Mouse (Mus musculus): ENCODE results near the gene Galnt18. TPM values are rescaled to one million over a fixed set of nuclear protein-coding genes. Genes with fewer than 3 reads are reported as not detected.

Galnt18 gene
- polyA plus RNA-seq, 1 experiment from 2014 or later: 18.8 TPM

DNA sequence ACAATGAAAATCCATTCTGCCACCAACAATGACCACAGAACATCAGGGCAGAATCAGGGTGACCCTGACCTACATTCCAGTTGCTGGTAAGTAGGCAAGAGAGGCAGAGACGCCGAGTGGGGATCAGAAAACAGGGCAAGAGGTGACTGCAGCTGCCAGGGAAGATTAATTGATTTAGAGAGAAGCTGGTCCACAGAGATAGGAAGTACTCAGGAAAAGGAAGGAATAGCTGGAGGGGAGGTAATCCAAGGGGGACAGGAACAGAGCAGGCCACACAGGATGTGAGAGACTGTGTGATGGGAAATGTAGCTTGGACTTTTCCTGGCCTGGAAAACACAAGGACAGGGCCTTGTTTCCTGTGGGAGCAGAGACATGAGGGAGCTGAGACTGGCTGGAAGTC lies 52.8 kb downstream of the Galnt18 start:
- WGBS: 50% methylated on average over 2 of the region's 2 CpGs
- ATAC-seq (ENCODE audit: low FRiP score, low read depth): no peak
- no peaks in the 10 kb centered on the region for H3K36me3 ChIP-seq

DNA sequence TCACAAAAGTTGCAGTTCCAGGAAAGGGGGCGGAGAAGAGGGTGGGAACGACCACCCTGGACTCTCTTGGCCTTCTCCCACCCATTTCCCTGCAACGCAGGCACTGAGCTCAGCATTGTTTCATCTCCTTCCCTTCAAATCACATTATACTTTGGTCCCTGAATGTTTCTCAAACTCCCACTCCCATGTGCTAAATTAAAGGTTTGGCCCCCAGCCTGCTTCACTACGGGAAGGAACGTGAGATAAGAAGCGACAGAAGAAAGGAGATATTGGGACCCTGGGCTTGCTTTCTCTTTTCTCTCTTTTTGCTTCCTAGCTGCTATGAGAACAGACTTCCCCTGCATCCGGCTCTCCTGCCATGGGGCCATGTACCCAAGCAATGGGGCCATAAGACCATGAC lies 55.0 kb downstream of the Galnt18 start:
- ATAC-seq (ENCODE audit: low FRiP score, low read depth): no peak
- Histone ChIP-seq H3K4me3 (no peak overlapping the region), H3K36me3 (no peaks in the 10 kb centered on the region), H3K9me3 (no peaks in the 10 kb centered on the region), H3K27ac (no peak overlapping the region), H3K27me3 (no peaks in the 10 kb centered on the region), H3K9ac (no peak overlapping the region), H3K4me1 (peaks cover 19% of the 10 kb centered on the region), H3K4me2 (replicated peaks) (no peak overlapping the region)
- 71% methylated on average over 7 of the region's 7 CpGs for WGBS

More for the DNA sequence above, 52.8 kb downstream of the Galnt18 start:
- Histone ChIP-seq H3K27me3 (no peaks in the 10 kb centered on the region), H3K4me3 (no peak overlapping the region), H3K4me1 (no peaks in the 10 kb centered on the region), H3K4me2 (replicated peaks) (no peak overlapping the region), H3K27ac (no peak overlapping the region), H3K9me3 (no peaks in the 10 kb centered on the region), H3K9ac (no peak overlapping the region)

DNA sequence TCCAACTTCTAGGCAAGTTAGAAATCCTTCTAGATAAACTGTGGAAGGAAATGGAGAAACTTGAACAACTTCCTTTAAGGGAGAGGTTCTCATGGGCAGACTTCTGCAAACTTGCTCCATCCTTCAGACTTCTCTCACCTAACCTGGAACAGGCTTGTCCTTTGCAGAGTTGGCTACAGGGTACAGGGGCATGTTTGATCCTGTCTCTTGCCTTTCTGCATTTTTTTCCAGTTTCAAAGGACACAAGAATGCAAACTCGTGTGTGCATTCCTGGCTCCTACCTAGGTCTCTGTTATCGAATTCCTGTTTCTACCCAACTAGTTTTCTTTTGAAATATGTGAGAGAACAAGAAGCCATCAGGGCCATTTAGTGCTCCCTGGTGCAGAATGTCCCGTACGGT lies 55.8 kb downstream of the Galnt18 start:
- no peak for ATAC-seq (ENCODE audit: low FRiP score, low read depth)

DNA sequence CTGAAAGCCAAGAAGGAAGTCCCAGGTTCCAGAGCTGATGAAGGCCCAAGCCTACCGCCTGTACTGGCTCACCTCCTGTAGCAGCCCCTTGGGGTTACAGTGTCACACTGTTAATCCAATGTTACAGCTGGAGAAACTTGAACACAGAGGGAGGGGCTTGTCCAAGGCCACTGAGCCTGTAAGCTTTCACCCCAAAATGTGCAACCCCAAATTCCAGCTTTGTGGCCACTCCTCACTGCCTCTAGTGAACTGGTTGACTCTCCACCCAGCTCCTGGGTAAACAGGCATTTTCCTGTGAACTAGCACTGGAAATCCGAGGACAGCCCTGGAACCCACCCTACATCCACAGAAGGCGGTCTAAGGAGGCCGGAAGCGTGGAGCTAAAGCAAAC lies 58.5 kb downstream of the Galnt18 start:
- Histone ChIP-seq H3K4me3 (no peak overlapping the region), H3K27me3 (no peaks in the 10 kb centered on the region), H3K36me3 (no peaks in the 10 kb centered on the region), H3K9me3 (no peaks in the 10 kb centered on the region), H3K9ac (no peak overlapping the region), H3K4me2 (replicated peaks) (no peak overlapping the region), H3K27ac (peak overlapping the region; percentile 52; the same call in 1 of the 2 replicates), H3K4me1 (peaks cover 22% of the 10 kb centered on the region)
- whole genome bisulfite sequencing: 77% methylated on average over 5 of the region's 5 CpGs
- ATAC-seq (ENCODE audit: low FRiP score, low read depth): no peak

More for the DNA sequence above, 55.8 kb downstream of the Galnt18 start:
- H3K9ac ChIP-seq: no peak overlapping the region
- H3K4me1 ChIP-seq: peaks cover 22% of the 10 kb centered on the region
- 60% methylated on average over 4 of the region's 4 CpGs for WGBS
- no peak overlapping the region for H3K27ac ChIP-seq
- no peaks in the 10 kb centered on the region for H3K9me3 ChIP-seq
- no peak overlapping the region for H3K4me2 ChIP-seq (replicated peaks)
- H3K36me3 ChIP-seq: no peaks in the 10 kb centered on the region
- no peak overlapping the region for H3K4me3 ChIP-seq
- no peaks in the 10 kb centered on the region for H3K27me3 ChIP-seq

DNA sequence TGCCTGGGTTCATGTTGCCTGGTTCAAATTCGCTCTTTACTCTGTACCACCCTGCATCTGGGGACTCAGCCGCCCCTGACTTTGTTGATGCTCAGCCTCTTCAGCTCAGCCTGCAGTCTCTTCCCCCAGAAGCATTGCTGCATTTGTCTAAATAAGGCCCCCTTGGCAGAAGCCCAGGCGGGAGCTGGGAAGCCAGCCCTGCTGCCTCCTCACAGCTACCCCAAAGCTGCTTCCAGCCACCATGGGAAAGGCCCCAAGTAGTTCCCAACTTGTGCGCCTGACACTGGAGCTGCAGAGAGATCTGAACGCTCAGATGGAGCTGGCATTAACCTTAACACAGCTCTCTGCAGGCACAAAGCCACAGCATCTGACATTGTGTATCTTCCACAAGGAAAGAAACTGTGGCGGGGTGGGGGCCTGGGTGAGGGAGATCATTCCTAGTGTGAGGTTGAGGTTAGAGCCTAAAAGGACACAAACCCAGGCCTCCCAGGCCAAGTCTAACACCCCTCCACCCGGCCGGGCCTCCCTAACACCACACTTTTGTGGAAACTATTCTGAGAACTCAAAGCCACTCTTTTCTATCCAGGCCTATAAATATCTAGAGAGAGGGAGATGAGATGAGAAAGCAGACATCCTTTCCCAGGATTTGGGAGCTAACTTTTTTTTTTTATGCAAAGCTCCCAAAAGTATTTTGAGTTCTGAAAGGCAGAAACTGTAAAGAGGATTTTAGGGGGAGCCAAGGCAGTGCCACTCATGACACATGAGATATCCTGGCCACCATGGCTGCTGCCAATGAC lies 59.1 kb downstream of the Galnt18 start:
- H3K9ac ChIP-seq: peak overlapping the region; percentile 43; the same call in 1 of the 2 replicates
- 66% methylated on average over 8 of the region's 8 CpGs for WGBS
- H3K4me1 ChIP-seq: peaks cover 22% of the 10 kb centered on the region
- no peaks in the 10 kb centered on the region for H3K27me3 ChIP-seq
- H3K4me2 ChIP-seq (replicated peaks): no peak overlapping the region
- no peaks in the 10 kb centered on the region for H3K36me3 ChIP-seq
- H3K9me3 ChIP-seq: no peaks in the 10 kb centered on the region
- peak overlapping the region; percentile 52; the same call in 1 of the 2 replicates for H3K27ac ChIP-seq
- ATAC-seq (ENCODE audit: low FRiP score, low read depth): no peak
- no peak overlapping the region for H3K4me3 ChIP-seq

DNA sequence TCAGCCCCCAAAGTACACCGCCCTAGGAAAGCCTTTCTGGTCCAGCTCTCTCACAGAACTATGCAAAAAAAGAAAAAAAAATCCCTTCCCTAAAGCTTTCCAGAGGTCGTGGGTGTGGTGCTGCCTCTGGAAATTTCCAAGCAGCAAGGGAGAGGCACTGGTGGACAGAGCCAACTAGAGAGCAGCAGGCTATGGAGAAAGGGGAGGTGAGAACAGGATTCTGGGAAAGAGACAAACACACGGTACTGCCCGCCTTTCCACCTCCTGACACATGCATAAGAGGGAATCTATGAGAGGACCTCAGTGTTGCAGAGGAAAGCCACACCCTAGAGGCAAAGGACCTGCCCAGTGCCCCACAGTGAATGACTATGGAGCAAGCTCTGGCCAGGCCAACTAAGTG lies 60.9 kb downstream of the Galnt18 start:
- WGBS: 70% methylated on average over 4 of the region's 4 CpGs
- no peak for ATAC-seq (ENCODE audit: low FRiP score, low read depth)
- H3K36me3 ChIP-seq: no peaks in the 10 kb centered on the region

DNA sequence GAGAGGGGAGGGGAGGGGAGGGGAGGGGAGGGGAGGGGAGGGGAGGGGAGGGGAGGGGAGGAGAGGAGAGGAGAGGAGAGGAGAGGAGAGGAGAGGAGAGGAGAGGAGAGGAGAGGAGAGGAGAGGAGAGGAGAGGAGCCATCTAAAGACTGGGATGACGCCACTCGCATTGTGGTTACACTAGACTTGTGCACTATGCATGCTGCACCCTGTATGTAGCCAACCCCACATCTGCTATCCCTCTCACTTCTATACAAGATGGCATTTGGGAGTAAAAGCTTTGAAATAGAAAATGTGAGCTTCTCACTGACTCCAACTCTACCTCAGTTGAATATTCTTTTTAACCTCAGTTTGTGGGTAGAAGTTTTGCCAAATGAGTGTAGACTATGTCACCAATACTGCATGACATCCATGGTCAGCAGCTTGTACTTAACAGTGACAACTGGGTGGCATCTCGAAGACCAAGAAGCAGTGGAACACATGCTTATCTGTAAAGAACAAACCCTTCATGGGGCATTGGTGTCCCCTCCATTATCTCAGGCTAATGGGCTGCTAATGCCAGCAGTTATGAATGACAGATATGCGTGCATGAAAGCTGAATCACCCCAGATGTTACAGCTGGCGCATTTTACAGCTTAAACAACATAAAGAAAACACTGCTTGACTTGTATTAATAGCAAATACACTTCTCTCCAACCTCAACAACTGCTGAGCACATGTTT lies 65.0 kb downstream of the Galnt18 start:
- 80% methylated on average over 5 of the region's 5 CpGs for WGBS
- Histone ChIP-seq H3K27me3 (no peaks in the 10 kb centered on the region), H3K4me3 (no peak overlapping the region), H3K9me3 (no peaks in the 10 kb centered on the region), H3K9ac (no peak overlapping the region), H3K4me2 (replicated peaks) (no peak overlapping the region), H3K36me3 (no peaks in the 10 kb centered on the region), H3K4me1 (peaks cover 9% of the 10 kb centered on the region; the same call in 1 of the 2 replicates), H3K27ac (no peak overlapping the region)
- ATAC-seq (ENCODE audit: low FRiP score, low read depth): no peak

More for the DNA sequence above, 60.9 kb downstream of the Galnt18 start:
- Histone ChIP-seq H3K9ac (no peak overlapping the region), H3K4me3 (no peak overlapping the region), H3K9me3 (no peaks in the 10 kb centered on the region), H3K27me3 (no peaks in the 10 kb centered on the region), H3K4me2 (replicated peaks) (no peak overlapping the region), H3K27ac (no peak overlapping the region), H3K4me1 (peaks cover 27% of the 10 kb centered on the region)

DNA sequence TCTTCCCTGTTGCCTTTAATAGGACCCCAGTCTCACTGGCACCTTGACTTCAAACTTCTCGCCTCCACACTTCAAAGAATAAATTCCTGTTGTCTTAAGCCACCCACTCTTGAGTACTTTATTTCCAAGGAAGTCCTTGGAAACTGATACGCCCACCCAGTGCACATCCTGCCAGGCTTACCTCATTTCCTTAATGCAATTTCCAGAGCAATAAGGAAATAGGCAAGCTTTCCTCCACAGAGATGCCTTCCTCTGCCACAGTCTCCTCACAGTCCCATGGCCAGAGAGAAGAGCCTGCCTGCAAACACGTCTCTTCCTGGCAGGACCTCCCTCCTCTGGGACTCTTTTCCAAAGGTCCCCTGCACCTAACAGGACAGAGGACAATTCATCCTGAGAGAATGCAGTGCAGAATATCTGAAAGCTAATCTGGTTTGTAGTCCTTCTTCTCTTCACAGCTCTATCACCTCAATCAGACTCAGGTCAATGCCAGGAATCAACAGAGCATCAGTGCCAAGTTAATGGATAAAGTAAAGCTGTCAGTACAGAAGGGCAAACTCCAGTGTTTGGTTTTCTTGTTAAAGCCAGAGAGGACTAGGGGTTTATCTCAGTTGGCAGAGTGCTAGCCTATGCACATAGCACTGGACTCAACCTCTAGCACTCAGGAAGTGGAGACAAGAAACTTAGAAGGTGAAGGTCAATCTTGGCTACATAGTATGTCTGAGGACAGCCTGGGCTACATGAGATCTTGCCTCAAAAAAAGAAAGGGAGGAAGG lies 65.8 kb downstream of the Galnt18 start:
- H3K4me2 ChIP-seq (replicated peaks): no peak overlapping the region
- WGBS: 53% methylated on average over 3 of the region's 3 CpGs
- no peak overlapping the region for H3K9ac ChIP-seq
- H3K36me3 ChIP-seq: no peaks in the 10 kb centered on the region
- ATAC-seq (ENCODE audit: low FRiP score, low read depth): no peak
- no peaks in the 10 kb centered on the region for H3K27me3 ChIP-seq
- 0 out of 2 replicates have a peak, but pooled peaks cover 6% of the 10 kb centered on the region for H3K4me1 ChIP-seq
- H3K27ac ChIP-seq: no peak overlapping the region
- no peaks in the 10 kb centered on the region for H3K9me3 ChIP-seq
- no peak overlapping the region for H3K4me3 ChIP-seq

DNA sequence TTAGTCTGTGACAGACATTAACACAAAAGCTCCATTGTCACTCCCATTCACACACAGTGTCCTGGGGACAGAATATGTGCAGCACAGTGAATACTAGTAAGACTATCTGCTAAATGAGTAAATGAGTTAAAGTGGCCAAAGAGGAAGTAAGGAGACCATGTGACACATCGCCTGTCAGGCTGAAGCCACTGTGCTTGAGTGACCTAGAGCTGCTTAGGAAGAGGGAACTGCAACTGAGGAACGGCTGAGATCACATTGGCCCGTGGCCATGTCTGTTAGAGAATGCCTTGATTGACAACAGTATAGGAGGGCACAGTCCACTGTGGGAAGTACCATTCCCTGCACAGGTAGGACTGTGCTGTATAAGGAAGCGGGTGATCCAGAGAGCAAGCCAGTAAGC lies 67.0 kb downstream of the Galnt18 start:
- WGBS: 86% methylated on average over 4 of the region's 4 CpGs
- Histone ChIP-seq H3K4me2 (replicated peaks) (no peak overlapping the region), H3K9ac (no peak overlapping the region), H3K4me1 (0 out of 2 replicates have a peak, but pooled peaks cover 6% of the 10 kb centered on the region), H3K9me3 (no peaks in the 10 kb centered on the region), H3K4me3 (no peak overlapping the region), H3K27me3 (no peaks in the 10 kb centered on the region), H3K27ac (no peak overlapping the region), H3K36me3 (no peaks in the 10 kb centered on the region)
- ATAC-seq (ENCODE audit: low FRiP score, low read depth): no peak

DNA sequence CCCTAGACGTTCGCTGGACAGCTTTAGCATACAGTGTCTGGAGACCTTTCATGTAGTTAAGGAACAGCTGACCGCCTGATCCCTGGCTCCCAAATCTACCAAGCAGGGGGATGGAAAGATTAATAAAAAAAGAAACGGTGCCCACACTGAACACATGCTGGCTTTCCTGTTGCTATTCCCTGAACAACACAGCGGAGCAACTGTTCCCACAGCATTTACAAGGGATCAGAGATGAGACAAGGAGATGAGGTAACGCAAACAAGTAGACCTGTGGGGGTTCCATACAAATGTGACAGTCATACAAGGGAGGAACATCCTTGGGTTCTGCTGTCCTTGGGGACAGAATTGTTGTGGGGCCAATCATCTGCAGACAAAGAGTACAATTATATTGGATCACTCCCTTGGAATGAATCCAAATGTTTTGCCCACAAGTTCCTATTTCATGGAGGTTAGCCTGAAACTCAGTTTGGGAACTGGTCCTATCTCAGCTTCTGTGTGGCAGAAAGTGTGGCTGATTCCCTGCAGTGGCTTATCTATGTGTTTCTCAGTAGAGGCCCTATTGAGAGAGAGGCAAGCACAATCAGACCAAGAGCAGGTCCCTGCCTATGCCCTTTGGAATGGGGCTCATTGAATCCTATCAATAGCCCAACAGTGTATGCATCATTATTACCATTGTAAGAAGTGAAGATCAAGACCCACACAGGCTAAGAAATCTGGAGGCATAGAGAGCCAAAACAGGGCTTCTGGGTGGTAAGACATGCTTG lies 68.5 kb downstream of the Galnt18 start:
- Histone ChIP-seq H3K27me3 (no peaks in the 10 kb centered on the region), H3K36me3 (no peaks in the 10 kb centered on the region), H3K9me3 (no peaks in the 10 kb centered on the region), H3K4me3 (no peak overlapping the region), H3K9ac (no peak overlapping the region), H3K27ac (no peak overlapping the region), H3K4me1 (0 out of 2 replicates have a peak, but pooled peaks cover 6% of the 10 kb centered on the region), H3K4me2 (replicated peaks) (no peak overlapping the region)
- ATAC-seq (ENCODE audit: low FRiP score, low read depth): no peak
- 82% methylated on average over 6 of the region's 6 CpGs for WGBS

DNA sequence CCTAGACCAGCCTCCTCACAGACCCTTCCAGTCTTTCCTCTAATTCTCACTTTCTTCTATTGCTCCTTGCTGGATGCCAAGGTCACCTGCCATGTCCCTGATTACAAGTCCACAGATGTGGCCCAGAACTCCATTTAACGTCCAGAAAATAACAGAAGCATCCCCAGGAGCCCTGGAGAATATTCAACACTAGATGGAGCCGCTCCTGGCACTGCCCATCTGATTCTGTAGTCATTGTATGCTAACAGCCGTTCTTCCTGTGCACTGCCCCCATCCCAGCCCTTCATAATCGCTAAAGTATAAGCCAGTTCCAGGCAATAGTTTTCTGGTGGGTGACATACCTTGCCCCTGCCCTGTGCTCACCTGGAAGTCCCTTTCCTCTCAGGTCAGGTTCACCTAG lies 69.5 kb downstream of the Galnt18 start:
- no peaks in the 10 kb centered on the region for H3K9me3 ChIP-seq
- H3K9ac ChIP-seq: no peak overlapping the region
- H3K4me2 ChIP-seq (replicated peaks): no peak overlapping the region
- ATAC-seq (ENCODE audit: low FRiP score, low read depth): no peak
- WGBS: 47% methylated on average over 4 of the region's 4 CpGs
- no peaks in the 10 kb centered on the region for H3K27me3 ChIP-seq
- 0 out of 2 replicates have a peak, but pooled peaks cover 4% of the 10 kb centered on the region for H3K4me1 ChIP-seq
- H3K27ac ChIP-seq: no peak overlapping the region
- H3K4me3 ChIP-seq: no peak overlapping the region
- no peaks in the 10 kb centered on the region for H3K36me3 ChIP-seq
